Mouse (Mus musculus) liver, embryonic 16.5 days (tissue): Measurements from ENCODE around the gene Naa38. TPM values are rescaled to one million over a fixed set of nuclear protein-coding genes. Genes with fewer than 3 reads are reported as not detected.
A peak's percentile ranks its signal among the peaks of the same experiment; 100 is the strongest.

Source experiments
- ATAC-seq: fragments of 200-750 bp; cut with Nextera tagmentation; 2 replicates; pipeline ENCODE4 v1.8.0; 2017; ENCODE audit warnings: low read depth, mild to moderate bottlenecking, moderate number of reproducible peaks, moderate library complexity
- H3K27ac ChIP-seq: fragments of 300-500 bp; sonication (generic); 2 replicates; pipeline ENCODE4 v1.5.1; 2014; ENCODE audit warnings: mild to moderate bottlenecking, low read length
- H3K27me3 ChIP-seq: fragments of 300-500 bp; sonication (generic); 2 replicates; pipeline ENCODE4 v1.6.1; 2014; ENCODE audit warnings: low read depth, low read length, mixed read lengths; ENCODE audit not compliant: control insufficient read depth, insufficient read depth
- H3K36me3 ChIP-seq: fragments of 300-500 bp; sonication (generic); 2 replicates; pipeline ENCODE4 v1.6.1; 2014; ENCODE audit warnings: mild to moderate bottlenecking; ENCODE audit not compliant: control insufficient read depth, insufficient read depth
- H3K4me1 ChIP-seq: fragments of 300-500 bp; sonication (generic); 2 replicates; pipeline ENCODE4 v1.6.1; 2014; ENCODE audit warnings: low read depth, low read length, mixed read lengths; ENCODE audit not compliant: control insufficient read depth
- H3K4me2 ChIP-seq: fragments of 300-500 bp; sonication (generic); 2 replicates; pipeline ENCODE4 v1.6.1; 2014; ENCODE audit warnings: low read depth, low read length, mixed read lengths
- H3K4me3 ChIP-seq: fragments of 300-500 bp; sonication (generic); 2 replicates; pipeline ENCODE4 v1.5.1; 2014; ENCODE audit warnings: low read depth, mild to moderate bottlenecking, low read length
- H3K9ac ChIP-seq: fragments of 300-500 bp; sonication (generic); 2 replicates; pipeline ENCODE4 v1.6.1; 2014; ENCODE audit warnings: low read depth, low read length
- H3K9me3 ChIP-seq: fragments of 300-500 bp; sonication (generic); replicated peaks from 2 replicates; pipeline ENCODE4 v1.6.1; 2016; ENCODE audit warnings: low read length; ENCODE audit not compliant: control insufficient read depth
- WGBS: fragments of 180-500 bp; shearing (Covaris S2); extraction: QIAGEN DNeasy Blood & Tissue Kit; methylation state at CpG from one replicate; pipeline ENCODE4 v1.1.7; 2014; ENCODE audit not compliant: insufficient replicate concordance; 5-methylcytosine and 5-hydroxymethylcytosine counted together
- polyA plus RNA-seq: library from polyadenylated mRNA; unstranded; fragments of >200 nt; fragmentation: Nextera tagmentation; extraction: Ambion mirVana; gene quantifications from 2 replicates; pipeline ENCODE4 v1.2.1, GENCODE M21; 2015

Gene Naa38
- polyA plus RNA-seq, 1 experiment from 2014 or later, result 73.4 TPM

- Histone ChIP-seq H3K27ac (no peak overlapping the region), H3K4me3 (no peak overlapping the region), H3K36me3 (no peaks in the 10 kb centered on the region), H3K9ac (no peak overlapping the region), H3K4me1 (peaks cover 12% of the 10 kb centered on the region), H3K27me3 (peaks cover 6% of the 10 kb centered on the region; the same call in 1 of the 2 replicates), H3K9me3 (no peaks in the 10 kb centered on the region), H3K4me2 (no peak overlapping the region)
- 78% methylated on average over 15 of the region's 15 CpGs for WGBS
- ATAC-seq, result no peak
Observed at GRCm38 (mm10) chr11:69430631-69431030, 35.3 kb downstream of the Naa38 start.

GRCm38 (mm10) chr11:69431829-69432639, 36.7 kb downstream of the Naa38 start:
- Histone ChIP-seq H3K4me2 (no peak overlapping the region), H3K27ac (no peak overlapping the region), H3K9ac (no peak overlapping the region), H3K9me3 (no peaks in the 10 kb centered on the region), H3K36me3 (no peaks in the 10 kb centered on the region), H3K4me1 (peaks cover 6% of the 10 kb centered on the region; the same call in 1 of the 2 replicates), H3K27me3 (peaks cover 6% of the 10 kb centered on the region; the same call in 1 of the 2 replicates), H3K4me3 (no peak overlapping the region)
- peak; percentile 59 for ATAC-seq
- WGBS, result 24% methylated on average over 11 of the region's 11 CpGs

GRCm38 (mm10) chr11:69432640-69432982, 37.3 kb downstream of the Naa38 start:
- Histone ChIP-seq H3K9ac (no peak overlapping the region), H3K9me3 (no peaks in the 10 kb centered on the region), H3K36me3 (no peaks in the 10 kb centered on the region), H3K4me1 (peaks cover 6% of the 10 kb centered on the region; the same call in 1 of the 2 replicates), H3K27ac (no peak overlapping the region), H3K27me3 (peaks cover 6% of the 10 kb centered on the region; the same call in 1 of the 2 replicates), H3K4me3 (no peak overlapping the region), H3K4me2 (no peak overlapping the region)
- WGBS, result 61% methylated on average over 11 of the region's 11 CpGs
- ATAC-seq, result no peak

- ATAC-seq, result no peak
- no peaks in the 10 kb centered on the region for H3K36me3 ChIP-seq
- H3K4me2 ChIP-seq, result no peak overlapping the region
- WGBS, result 56% methylated on average over 6 of the region's 6 CpGs
- no peaks in the 10 kb centered on the region for H3K9me3 ChIP-seq
- H3K27ac ChIP-seq, result no peak overlapping the region
- peaks cover 6% of the 10 kb centered on the region; the same call in 1 of the 2 replicates for H3K4me1 ChIP-seq
- no peak overlapping the region for H3K4me3 ChIP-seq
- no peak overlapping the region for H3K9ac ChIP-seq
- peaks cover 6% of the 10 kb centered on the region; the same call in 1 of the 2 replicates for H3K27me3 ChIP-seq
Observed at GRCm38 (mm10) chr11:69433189-69433588, 37.9 kb downstream of the Naa38 start.

GRCm38 (mm10) chr11:69437291-69437690, 42.0 kb downstream of the Naa38 start:
- 37% methylated on average over 3 of the region's 3 CpGs for WGBS
- H3K4me2 ChIP-seq, result no peak overlapping the region
- H3K4me3 ChIP-seq, result no peak overlapping the region
- no peaks in the 10 kb centered on the region for H3K9me3 ChIP-seq
- H3K9ac ChIP-seq, result no peak overlapping the region
- no peaks in the 10 kb centered on the region for H3K36me3 ChIP-seq
- H3K4me1 ChIP-seq, result no peaks in the 10 kb centered on the region
- peaks cover 6% of the 10 kb centered on the region; the same call in 1 of the 2 replicates for H3K27me3 ChIP-seq
- H3K27ac ChIP-seq, result no peak overlapping the region
- no peak for ATAC-seq

- Histone ChIP-seq H3K27me3 (no peaks in the 10 kb centered on the region), H3K9ac (no peak overlapping the region), H3K4me2 (no peak overlapping the region), H3K9me3 (no peaks in the 10 kb centered on the region), H3K4me3 (no peak overlapping the region), H3K27ac (no peak overlapping the region), H3K4me1 (no peaks in the 10 kb centered on the region), H3K36me3 (no peaks in the 10 kb centered on the region)
- WGBS, result 32% methylated on average over 5 of the region's 5 CpGs
- ATAC-seq, result no peak
Observed at GRCm38 (mm10) chr11:69443328-69443727, 48.0 kb downstream of the Naa38 start.

Other genes with a start within 250 kb of the Naa38 start
- gene Alox12b, start 238.5 kb upstream of the Naa38 start, polyA plus RNA-seq, result not detected in 2 replicates
- 0.08 TPM in 1 of 2 replicates, not detected in the other for gene Alox8, start 197.6 kb upstream of the Naa38 start, polyA plus RNA-seq
- not detected in 2 replicates for gene Gucy2e, start 158.5 kb upstream of the Naa38 start, polyA plus RNA-seq
- 6.0 and 7.2 TPM in 2 replicates for gene Cntrob, start 71.7 kb upstream of the Naa38 start, polyA plus RNA-seq
- 69.3 and 75.8 TPM in 2 replicates for gene Trappc1, start 71.5 kb upstream of the Naa38 start, polyA plus RNA-seq
- 0.05 and 0.12 TPM in 2 replicates for gene Kcnab3, start 69.2 kb upstream of the Naa38 start, polyA plus RNA-seq
- gene Rnf227, start 55.0 kb upstream of the Naa38 start, polyA plus RNA-seq, result 0.62 and 0.74 TPM in 2 replicates
- 5.0 and 5.7 TPM in 2 replicates for gene Chd3, start 26.1 kb upstream of the Naa38 start, polyA plus RNA-seq
- gene Cyb5d1, start 144 bp downstream of the Naa38 start, polyA plus RNA-seq, result 9.5 and 9.9 TPM in 2 replicates
- gene Tmem88, start 2.7 kb downstream of the Naa38 start, polyA plus RNA-seq, result 7.1 and 7.8 TPM in 2 replicates
- 4.1 and 4.3 TPM in 2 replicates for gene Kdm6b, start 18.2 kb downstream of the Naa38 start, polyA plus RNA-seq
- 0.07 and 0.09 TPM in 2 replicates for gene Dnah2, start 153.6 kb downstream of the Naa38 start, polyA plus RNA-seq
- gene Efnb3, start 164.7 kb downstream of the Naa38 start, polyA plus RNA-seq, result 0.27 and 0.39 TPM in 2 replicates
- 14.6 and 15.5 TPM in 2 replicates for gene Wrap53, start 184.8 kb downstream of the Naa38 start, polyA plus RNA-seq
- gene Trp53, start 184.9 kb downstream of the Naa38 start, polyA plus RNA-seq, result 55.5 and 55.8 TPM in 2 replicates
- 11.2 and 12.6 TPM in 2 replicates for gene Atp1b2, start 210.5 kb downstream of the Naa38 start, polyA plus RNA-seq
- 26.2 and 27.9 TPM in 2 replicates for gene Shbg, start 222.4 kb downstream of the Naa38 start, polyA plus RNA-seq
- 10.4 and 11.5 TPM in 2 replicates for gene Sat2, start 226.5 kb downstream of the Naa38 start, polyA plus RNA-seq
- 7.0 and 8.1 TPM in 2 replicates for gene Fxr2, start 237.5 kb downstream of the Naa38 start, polyA plus RNA-seq